Mouse (Mus musculus) left cerebral cortex, adult 18-20 months (tissue): Measurements from ENCODE around the gene Herc6. TPM values are rescaled to one million over a fixed set of nuclear protein-coding genes. Genes with fewer than 3 reads are reported as not detected.
A peak's percentile ranks its signal among the peaks of the same experiment; 100 is the strongest.
"Not testable (repeated sequence)": the region's sequence is repeated elsewhere in the genome, so short reads cannot be mapped to it uniquely, and the experiment has no call there.

ENCODE experiments used
- DNase-seq, 2 experiments: peaks; one replicate each; pipeline ENCODE4 v3.0.0; 2021 to 2022; ENCODE audit warnings: low spot score in 2 of 2, mixed read lengths in 1 of 2
- long read RNA-seq, 2 experiments: library from polyadenylated mRNA; stranded (forward); transcript quantifications; one replicate each; pipeline ENCODE4 v2.0.0; 2021
- total RNA-seq, 2 experiments: library from RNA; stranded (reverse); gene quantifications; 2 replicates each; pipeline ENCODE4 v1.2.3; 2021

Gene Herc6
- 10 to 100 TPM; 12.7 to 16.4 TPM for total RNA-seq
- long read RNA-seq, experiment 1, full-length matches to known transcripts: 5 of 8 reads
- long read RNA-seq, experiment 1, partial matches to known transcripts: 2 of 8 reads
- long read RNA-seq, experiment 1, other reads (novel, unspliced or antisense): 1 of 8 reads
- long read RNA-seq, experiment 2, full-length matches to known transcripts: 2 of 6 reads
- long read RNA-seq, experiment 2, partial matches to known transcripts: 1 of 6 reads
- long read RNA-seq, experiment 2, other reads (novel, unspliced or antisense): 3 of 6 reads

- peak; percentile 61 to 76 for DNase-seq
These were observed at the start of gene Herc6 for GRCm38 (mm10) chr6:57580881-57581548. Herc6 (plus strand) TSS chr6:57581000.

- no peak for DNase-seq
These were observed 49.8 kb upstream of the Herc6 start for GRCm38 (mm10) chr6:57531011-57531410.

GRCm38 (mm10) chr6:57531441-57531840, 49.4 kb upstream of the Herc6 start:
- DNase-seq: no peak

GRCm38 (mm10) chr6:57532022-57532421, 48.8 kb upstream of the Herc6 start:
- DNase-seq: no peak

- no peak for DNase-seq
These were observed 47.4 kb upstream of the Herc6 start for GRCm38 (mm10) chr6:57533410-57533809.

- DNase-seq: no peak
These were observed 46.6 kb upstream of the Herc6 start for GRCm38 (mm10) chr6:57534231-57534610.

GRCm38 (mm10) chr6:57534611-57535286, 46.1 kb upstream of the Herc6 start:
- peak; percentile 42 to 43 for DNase-seq

- peak; percentile 97 to 98 for DNase-seq
These were observed 45.3 kb upstream of the Herc6 start, which contains the start of gene Ppm1k for GRCm38 (mm10) chr6:57535386-57535936. Ppm1k (minus strand) TSS chr6:57535468.

GRCm38 (mm10) chr6:57535971-57536669, 44.7 kb upstream of the Herc6 start:
- no peak for DNase-seq

GRCm38 (mm10) chr6:57537887-57538286, 42.9 kb upstream of the Herc6 start:
- DNase-seq: no peak

GRCm38 (mm10) chr6:57540950-57541498, 39.8 kb upstream of the Herc6 start:
- no peak for DNase-seq

- no peak for DNase-seq
These were observed 39.0 kb upstream of the Herc6 start for GRCm38 (mm10) chr6:57541737-57542335.

- not testable (repeated sequence) for DNase-seq
These were observed 37.2 kb upstream of the Herc6 start for GRCm38 (mm10) chr6:57543591-57543990.

GRCm38 (mm10) chr6:57544866-57545265, 35.9 kb upstream of the Herc6 start:
- DNase-seq: no peak

GRCm38 (mm10) chr6:57551211-57551796, 29.5 kb upstream of the Herc6 start:
- DNase-seq: no peak

GRCm38 (mm10) chr6:57557796-57558317, 22.9 kb upstream of the Herc6 start:
- no peak for DNase-seq

GRCm38 (mm10) chr6:57563454-57563853, 17.3 kb upstream of the Herc6 start:
- DNase-seq: no peak

- no peak for DNase-seq
These were observed 15.3 kb upstream of the Herc6 start for GRCm38 (mm10) chr6:57565452-57565851.

- DNase-seq: no peak
These were observed 13.2 kb upstream of the Herc6 start for GRCm38 (mm10) chr6:57567630-57568029.
